15 mouse cellular contexts compared by ENCODE assay signal in the genomic region with DNA sequence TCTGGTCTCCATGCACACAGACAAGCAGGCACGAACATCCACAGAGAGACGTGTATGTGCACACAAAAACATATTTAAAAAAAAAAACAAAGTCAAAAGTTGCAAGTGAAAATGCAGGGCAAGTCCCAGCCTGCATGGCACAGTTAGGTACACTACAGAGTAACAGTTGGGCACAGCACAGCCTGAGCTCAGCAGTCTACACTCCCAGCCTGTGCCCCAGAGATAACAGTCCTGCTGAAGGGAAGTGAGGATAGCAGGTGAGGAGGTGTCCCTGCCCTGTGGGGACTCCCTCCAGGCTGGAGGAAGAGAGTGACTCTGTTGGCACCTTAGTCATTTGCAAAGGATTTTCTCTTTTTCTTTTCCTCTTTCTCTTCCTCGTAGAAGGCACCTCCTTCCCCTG.
"Had no signal": no experiment of that assay in that cellular context is flagged by ENCODE, and none has a peak within 500 bp of the region (broad histone marks: within the 10 kb centered on the region; RNA-seq: fewer than 3 reads in every experiment).

No protein-coding gene starts in this region.

- H3K27me3 ChIP-seq: intestine, embryonic 15.5 days; midbrain, embryonic 13.5 days had no signal

- H3K4me3 ChIP-seq: intestine, embryonic 15.5 days; left cerebral cortex, adult 2 months; midbrain, embryonic 10.5 days; midbrain, embryonic 13.5 days had no signal

- H3K27ac ChIP-seq: intestine, embryonic 15.5 days; kidney, postnatal 0 days; left cerebral cortex, adult 2 months; liver, embryonic 14.5 days; midbrain, embryonic 10.5 days; midbrain, embryonic 13.5 days had no signal

- H3K36me3 ChIP-seq: intestine, embryonic 15.5 days; midbrain, embryonic 10.5 days; midbrain, embryonic 13.5 days had no signal

- H3K4me2 ChIP-seq: intestine, embryonic 15.5 days; midbrain, embryonic 13.5 days had no signal

- H3K9ac ChIP-seq: intestine, embryonic 15.5 days; liver, embryonic 14.5 days; midbrain, embryonic 13.5 days had no signal

- ATAC-seq: intestine, embryonic 15.5 days; midbrain, embryonic 13.5 days; midbrain, embryonic 16.5 days had no signal

- H3K9me3 ChIP-seq: intestine, embryonic 15.5 days; midbrain, embryonic 10.5 days; midbrain, embryonic 13.5 days had no signal

- H3K4me1 ChIP-seq: intestine, embryonic 15.5 days; midbrain, embryonic 13.5 days had no signal

- DNase-seq: kidney, adult 2 months; kidney, postnatal 36 days; layer of hippocampus, postnatal 36 days; lung, adult 2 months; lung, postnatal 14 days; lung, postnatal 4 days; thymus, adult 18-20 months; thymus, postnatal 36 days had no signal
